Mouse (Mus musculus): ENCODE results near the gene Shc1. TPM values are rescaled to one million over a fixed set of nuclear protein-coding genes. Genes with fewer than 3 reads are reported as not detected.

Shc1 gene
- polyA plus RNA-seq, 1 experiment = 86.3 TPM

DNA sequence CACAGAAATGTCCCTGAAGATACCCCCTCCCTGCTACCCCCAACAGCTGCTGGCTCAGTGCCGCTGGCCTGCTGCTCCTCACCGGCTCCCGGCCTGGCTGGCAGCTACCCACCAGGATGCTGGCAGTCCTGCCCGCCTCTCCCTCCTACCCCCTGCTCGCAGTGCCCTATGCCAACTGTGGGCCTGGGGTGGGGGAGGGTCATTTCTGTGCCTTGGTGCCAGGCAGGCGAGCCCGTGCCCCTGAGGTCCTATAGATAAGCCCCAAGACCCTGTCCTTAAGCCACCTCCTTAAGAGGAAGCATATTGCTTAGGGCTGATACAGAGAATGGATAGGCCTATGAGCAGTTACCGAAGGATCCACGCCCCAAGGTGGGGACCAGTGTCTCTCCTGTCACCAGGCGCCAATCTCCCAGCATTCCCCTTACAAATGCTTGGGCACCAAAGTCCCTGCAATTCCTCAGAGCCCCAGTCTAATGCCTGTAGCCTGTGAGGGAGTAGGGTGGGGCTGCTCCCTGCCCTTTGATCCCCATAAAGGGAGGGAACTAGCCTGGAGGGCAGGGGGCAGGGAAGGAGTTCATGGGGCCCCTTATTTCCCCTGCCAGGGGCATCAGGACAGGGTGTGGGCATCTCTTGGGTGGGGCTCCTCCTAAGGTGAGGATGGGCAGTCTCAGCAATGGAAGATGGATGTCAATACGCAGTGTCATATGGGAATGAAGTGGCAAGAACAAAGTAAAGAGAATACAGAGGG lies 29.9 kb upstream of the Shc1 start:
- peaks cover 74% of the 10 kb centered on the region for H3K79me2 ChIP-seq (ENCODE audit: control insufficient read depth, insufficient read depth)
- TF ChIP-seq FOSL1 (IDR thresholded peaks at IDR 0.05; ENCODE audit: insufficient read depth, low read length, poor library complexity, severe bottlenecking) (no peak), MYOG (IDR thresholded peaks at IDR 0.05; ENCODE audit: control insufficient read depth, extremely low read depth, insufficient read length) (no peak), USF1 (IDR thresholded peaks at IDR 0.05; ENCODE audit: low read depth) (no peak), MAX (IDR thresholded peaks at IDR 0.05) (no peak), CTCF (IDR thresholded peaks at IDR 0.05; ENCODE audit: control insufficient read depth, insufficient read depth, insufficient read length) (no peak), MYOD1 (IDR thresholded peaks at IDR 0.05; ENCODE audit: control insufficient read depth, insufficient read length, low read depth) (no peak), CEBPB (IDR thresholded peaks at IDR 0.05; ENCODE audit: low read depth) (no peak)
- no peak overlapping the region for H3K4me3 ChIP-seq (ENCODE audit: insufficient read depth, poor library complexity, severe bottlenecking)

DNA sequence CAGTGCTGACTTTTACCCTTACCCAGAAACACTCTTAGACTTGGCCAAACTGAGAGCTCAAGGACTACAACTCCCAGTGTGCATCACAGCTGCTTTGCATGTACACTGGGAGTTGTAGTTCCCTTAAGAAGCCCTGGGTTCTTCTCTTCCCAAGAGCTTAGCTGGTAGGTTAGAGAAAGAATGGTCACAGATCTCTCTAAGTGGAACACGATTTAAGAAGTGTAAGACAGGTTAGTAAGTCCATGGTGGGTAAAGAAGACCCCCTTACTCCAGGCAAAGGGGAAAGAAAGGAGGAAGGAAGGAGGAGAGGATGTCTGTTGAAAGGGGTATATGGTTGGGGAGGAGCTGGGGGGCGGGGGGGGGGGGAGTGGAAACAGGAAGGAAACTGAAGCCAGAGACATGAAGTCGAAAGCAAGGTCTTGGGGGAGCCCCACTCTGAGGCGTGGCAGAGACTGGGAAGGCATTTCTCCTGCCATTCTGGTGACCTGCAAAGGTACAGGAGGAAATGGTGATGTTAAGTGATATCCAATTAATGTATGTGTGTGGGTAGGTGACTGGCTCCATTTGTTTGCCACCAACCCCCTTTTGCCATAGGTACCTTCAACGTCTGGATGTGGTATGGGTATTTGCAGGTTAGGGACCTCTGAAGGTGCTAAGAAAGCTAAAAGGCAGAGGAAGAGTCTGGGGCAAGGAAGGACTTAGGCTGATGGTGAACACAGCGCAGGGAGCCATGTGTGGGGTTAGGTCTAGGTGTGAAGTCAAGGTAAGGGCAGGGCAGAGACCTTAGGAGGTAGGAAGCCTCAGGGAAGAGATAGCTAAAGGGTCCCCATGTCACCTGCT lies 29.1 kb upstream of the Shc1 start:
- TF ChIP-seq CTCF (IDR thresholded peaks at IDR 0.05; ENCODE audit: control insufficient read depth, insufficient read depth, insufficient read length) (no peak), CEBPB (IDR thresholded peaks at IDR 0.05; ENCODE audit: low read depth) (no peak), MAX (IDR thresholded peaks at IDR 0.05) (no peak), MYOD1 (IDR thresholded peaks at IDR 0.05; ENCODE audit: control insufficient read depth, insufficient read length, low read depth) (no peak), USF1 (IDR thresholded peaks at IDR 0.05; ENCODE audit: low read depth) (no peak)
- H3K79me2 ChIP-seq (ENCODE audit: control insufficient read depth, insufficient read depth) = peaks cover 66% of the 10 kb centered on the region
- no peaks in the 10 kb centered on the region for H3K27me3 ChIP-seq (ENCODE audit: control insufficient read depth, insufficient read depth, insufficient read length)
- peaks cover 4% of the 10 kb centered on the region for H3K79me3 ChIP-seq (ENCODE audit: low read depth)
- H3K36me3 ChIP-seq (ENCODE audit: control insufficient read depth, insufficient read depth) = no peaks in the 10 kb centered on the region
- no peak overlapping the region for H3ac ChIP-seq (ENCODE audit: control insufficient read depth, insufficient read length, low read depth)
- H3K4me3 ChIP-seq (ENCODE audit: insufficient read depth, poor library complexity, severe bottlenecking) = no peak overlapping the region

More for the DNA sequence above, 29.9 kb upstream of the Shc1 start:
- peaks cover 4% of the 10 kb centered on the region for H3K79me3 ChIP-seq (ENCODE audit: low read depth)
- H3ac ChIP-seq (ENCODE audit: control insufficient read depth, insufficient read length, low read depth) = no peak overlapping the region
- no peaks in the 10 kb centered on the region for H3K36me3 ChIP-seq (ENCODE audit: control insufficient read depth, insufficient read depth)
- H3K27me3 ChIP-seq (ENCODE audit: control insufficient read depth, insufficient read depth, insufficient read length) = no peaks in the 10 kb centered on the region

DNA sequence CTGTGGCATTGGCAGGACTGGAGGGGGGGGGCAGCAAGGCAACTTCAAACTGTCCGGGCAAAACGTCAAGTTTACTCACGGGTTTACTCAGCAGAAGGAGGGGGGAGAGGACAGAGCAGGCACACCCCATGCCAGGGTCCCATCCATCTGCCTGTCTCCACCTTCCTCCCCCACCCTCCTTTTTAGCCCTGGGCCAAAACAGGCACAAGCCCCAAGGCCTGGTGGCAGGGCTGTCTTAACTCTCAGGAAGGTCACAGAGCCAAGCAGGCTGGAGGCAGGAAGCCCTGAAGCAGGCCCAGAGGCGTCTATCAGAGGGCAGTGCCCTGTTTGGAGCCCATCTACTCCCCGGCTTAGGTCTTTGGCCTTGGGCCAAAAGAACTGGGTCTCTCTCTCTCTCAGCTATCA lies 28.1 kb upstream of the Shc1 start:
- H3K79me2 ChIP-seq (ENCODE audit: control insufficient read depth, insufficient read depth) = peaks cover 60% of the 10 kb centered on the region
- TF ChIP-seq FOSL1 (IDR thresholded peaks at IDR 0.05; ENCODE audit: insufficient read depth, low read length, poor library complexity, severe bottlenecking) (no peak), MAX (IDR thresholded peaks at IDR 0.05) (no peak), USF1 (IDR thresholded peaks at IDR 0.05; ENCODE audit: low read depth) (no peak), MYOD1 (IDR thresholded peaks at IDR 0.05; ENCODE audit: control insufficient read depth, insufficient read length, low read depth) (no peak), CTCF (IDR thresholded peaks at IDR 0.05; ENCODE audit: control insufficient read depth, insufficient read depth, insufficient read length) (no peak), MYOG (IDR thresholded peaks at IDR 0.05; ENCODE audit: control insufficient read depth, extremely low read depth, insufficient read length) (no peak), CEBPB (IDR thresholded peaks at IDR 0.05; ENCODE audit: low read depth) (no peak)
- no peak overlapping the region for H3K4me3 ChIP-seq (ENCODE audit: insufficient read depth, poor library complexity, severe bottlenecking)
- no peak overlapping the region for H3ac ChIP-seq (ENCODE audit: control insufficient read depth, insufficient read length, low read depth)
- peaks cover 2% of the 10 kb centered on the region for H3K79me3 ChIP-seq (ENCODE audit: low read depth)
- H3K36me3 ChIP-seq (ENCODE audit: control insufficient read depth, insufficient read depth) = no peaks in the 10 kb centered on the region
- no peaks in the 10 kb centered on the region for H3K27me3 ChIP-seq (ENCODE audit: control insufficient read depth, insufficient read depth, insufficient read length)

DNA sequence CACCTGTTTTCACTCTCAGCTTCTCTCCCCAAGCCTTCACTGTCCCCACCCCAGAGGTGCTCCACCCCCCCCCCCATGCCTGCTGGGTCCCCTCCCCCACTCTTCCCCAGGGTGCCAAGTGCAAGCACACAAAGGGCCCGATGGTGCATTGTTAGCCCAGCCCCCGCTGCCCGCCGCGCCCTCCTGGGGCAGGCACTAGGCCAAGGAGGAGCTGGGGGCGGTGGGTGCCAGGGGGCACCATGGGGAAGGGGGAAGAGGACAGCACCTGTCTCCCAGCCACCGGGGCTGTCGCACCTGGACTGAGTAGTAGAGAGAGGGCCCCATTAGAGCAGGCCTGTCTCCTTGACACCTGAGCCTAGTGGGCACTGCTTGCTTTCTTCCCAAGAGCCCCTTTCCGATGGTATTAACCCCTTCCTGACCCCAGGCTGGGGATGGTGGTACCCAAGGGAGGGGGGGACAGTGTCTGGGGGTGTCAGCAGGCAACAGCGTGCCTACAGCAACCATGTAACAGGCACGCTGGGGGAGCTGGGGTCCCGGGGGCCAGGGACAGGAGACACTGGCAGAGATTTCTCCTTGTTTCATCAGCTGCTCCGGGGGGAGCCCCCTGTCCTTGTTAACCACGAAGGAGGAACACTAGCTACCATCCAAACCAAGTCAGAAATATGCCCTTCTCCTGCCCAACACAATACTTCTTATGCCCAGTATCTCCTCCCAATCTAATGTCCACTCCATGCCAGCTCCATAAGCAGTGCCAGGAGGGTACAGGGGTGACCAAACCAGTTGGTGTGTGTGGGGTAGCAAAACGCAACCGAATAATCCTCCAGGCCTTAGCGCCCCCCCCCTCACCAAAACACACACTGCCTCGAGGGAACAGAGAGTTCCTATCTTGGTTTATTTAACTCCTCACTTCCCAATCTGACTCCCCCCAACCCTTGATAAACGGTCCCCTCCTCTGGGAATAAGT lies 27.3 kb upstream of the Shc1 start:
- no peak for TF ChIP-seq MYOD1 (IDR thresholded peaks at IDR 0.05; ENCODE audit: control insufficient read depth, insufficient read length, low read depth)
- no peak for TF ChIP-seq FOSL1 (IDR thresholded peaks at IDR 0.05; ENCODE audit: insufficient read depth, low read length, poor library complexity, severe bottlenecking)
- no peak for TF ChIP-seq CEBPB (IDR thresholded peaks at IDR 0.05; ENCODE audit: low read depth)
- no peak for TF ChIP-seq USF1 (IDR thresholded peaks at IDR 0.05; ENCODE audit: low read depth)
- TF ChIP-seq CTCF (IDR thresholded peaks at IDR 0.05; ENCODE audit: control insufficient read depth, insufficient read depth, insufficient read length) = no peak
- TF ChIP-seq MAX (IDR thresholded peaks at IDR 0.05) = no peak
- no peak for TF ChIP-seq MYOG (IDR thresholded peaks at IDR 0.05; ENCODE audit: control insufficient read depth, extremely low read depth, insufficient read length)
- no peaks in the 10 kb centered on the region for H3K36me3 ChIP-seq (ENCODE audit: control insufficient read depth, insufficient read depth)
- H3K79me3 ChIP-seq (ENCODE audit: low read depth) = peaks cover 2% of the 10 kb centered on the region
- H3ac ChIP-seq (ENCODE audit: control insufficient read depth, insufficient read length, low read depth) = peak overlapping the region; percentile 25
- peak overlapping the region; percentile 61 for H3K4me3 ChIP-seq (ENCODE audit: insufficient read depth, poor library complexity, severe bottlenecking)
- no peaks in the 10 kb centered on the region for H3K27me3 ChIP-seq (ENCODE audit: control insufficient read depth, insufficient read depth, insufficient read length)
- H3K79me2 ChIP-seq (ENCODE audit: control insufficient read depth, insufficient read depth) = peaks cover 60% of the 10 kb centered on the region
